Mouse (Mus musculus): Measurements from ENCODE around the gene Abcb6. TPM values are rescaled to one million over a fixed set of nuclear protein-coding genes. Genes with fewer than 3 reads are reported as not detected.

Gene Abcb6
- polyA plus RNA-seq, 1 experiment from 2014 or later = 12.0 TPM

DNA sequence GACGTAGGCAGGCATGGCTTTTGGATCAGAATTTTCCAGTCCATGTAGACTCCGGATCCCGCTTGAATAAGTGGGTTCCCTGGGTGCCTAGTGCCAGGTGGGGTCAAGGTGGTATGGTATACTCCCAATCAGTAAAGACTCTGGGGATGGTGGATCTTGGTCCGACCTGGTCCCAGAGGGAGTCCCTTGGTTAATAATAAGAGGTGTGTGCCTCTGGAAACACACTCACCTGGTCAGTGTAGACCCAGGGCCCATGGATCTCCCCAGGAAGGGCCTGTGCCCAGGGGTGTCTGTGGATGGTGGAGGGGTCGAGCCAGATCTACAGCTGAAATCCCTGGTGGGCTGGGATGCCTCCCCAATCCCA, 11.0 kb upstream of the Abcb6 start:
- Histone ChIP-seq H3K4me1 (ENCODE audit: control insufficient read depth, insufficient read depth, low read length) (peaks cover 12% of the 10 kb centered on the region), H3K9me3 (replicated peaks; ENCODE audit: control insufficient read depth, low read length) (no peaks in the 10 kb centered on the region), H3K4me3 (ENCODE audit: low read depth, low read length) (peak overlapping the region; percentile 69), H3K9ac (ENCODE audit: low read depth, low read length) (peak overlapping the region; percentile 86), H3K36me3 (ENCODE audit: control insufficient read depth, insufficient read depth, low read length) (peaks cover 10% of the 10 kb centered on the region), H3K27me3 (ENCODE audit: control insufficient read depth, insufficient read depth, low read length) (no peaks in the 10 kb centered on the region), H3K27ac (ENCODE audit: low read depth, low read length) (peak overlapping the region; percentile 90), H3K4me2 (peak overlapping the region; percentile 86)
- 43% methylated on average over 5 of the region's 5 CpGs for WGBS (ENCODE audit: insufficient replicate concordance)
- ATAC-seq (replicated peaks; ENCODE audit: insufficient number of reproducible peaks, low FRiP score, low TSS enrichment) = peak; percentile 7

DNA sequence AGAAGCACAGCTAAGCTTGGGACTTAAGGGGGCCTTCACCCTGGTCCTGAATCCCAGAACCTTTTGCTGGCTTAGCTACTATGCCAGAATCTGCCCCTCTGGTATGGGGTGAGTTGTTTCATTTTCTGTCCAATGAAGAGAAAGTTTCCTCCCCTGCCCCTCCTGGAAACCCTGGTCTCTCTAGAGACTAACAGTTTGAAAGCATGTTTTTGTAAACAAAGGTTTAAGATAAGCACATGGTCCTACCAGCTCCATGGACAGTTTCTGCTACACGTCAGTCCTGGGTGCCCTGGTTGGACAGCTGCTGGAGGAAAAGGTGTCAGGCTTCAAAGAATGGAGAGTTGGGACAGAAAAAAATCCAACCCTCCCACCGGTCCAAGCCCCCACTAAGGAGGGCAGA, 10.4 kb upstream of the Abcb6 start:
- peak overlapping the region; percentile 86; the same call in 1 of the 2 replicates for H3K9ac ChIP-seq (ENCODE audit: low read depth, low read length)
- no peak for ATAC-seq (replicated peaks; ENCODE audit: insufficient number of reproducible peaks, low FRiP score, low TSS enrichment)
- H3K27me3 ChIP-seq (ENCODE audit: control insufficient read depth, insufficient read depth, low read length) = no peaks in the 10 kb centered on the region
- H3K4me2 ChIP-seq = peak overlapping the region; percentile 86
- WGBS (ENCODE audit: insufficient replicate concordance) = 41% methylated on average over 2 of the region's 2 CpGs
- H3K4me1 ChIP-seq (ENCODE audit: control insufficient read depth, insufficient read depth, low read length) = peaks cover 12% of the 10 kb centered on the region
- peaks cover 13% of the 10 kb centered on the region for H3K36me3 ChIP-seq (ENCODE audit: control insufficient read depth, insufficient read depth, low read length)
- peak overlapping the region; percentile 69; the same call in 1 of the 2 replicates for H3K4me3 ChIP-seq (ENCODE audit: low read depth, low read length)
- no peaks in the 10 kb centered on the region for H3K9me3 ChIP-seq (replicated peaks; ENCODE audit: control insufficient read depth, low read length)
- H3K27ac ChIP-seq (ENCODE audit: low read depth, low read length) = no peak overlapping the region

DNA sequence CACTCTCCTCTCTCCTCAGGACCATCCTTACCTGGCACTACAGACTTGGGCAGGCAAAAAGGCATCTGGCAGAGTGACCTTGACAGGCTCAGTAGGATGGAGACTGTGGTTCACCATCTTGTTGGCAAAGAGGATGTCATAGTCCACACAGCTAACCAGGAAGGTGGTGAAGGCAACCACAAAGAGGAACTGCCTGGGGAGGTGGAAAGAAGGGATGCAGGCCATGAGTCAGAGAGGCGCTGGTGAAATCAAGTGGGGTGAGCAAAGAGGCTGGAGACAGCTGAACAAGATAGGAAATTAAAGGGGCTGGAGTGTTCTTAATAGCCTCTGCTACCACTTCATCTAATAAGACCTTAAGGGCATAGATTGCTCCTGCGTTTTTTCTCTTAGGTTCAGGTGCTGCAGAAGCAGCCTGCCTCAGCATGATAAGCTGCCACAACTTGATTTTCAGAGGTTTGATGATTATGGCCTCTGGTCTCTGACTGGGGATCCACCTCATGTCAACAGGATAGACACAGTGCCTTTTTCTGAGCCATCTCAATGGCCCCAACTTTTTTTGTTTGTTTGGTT, 7.8 kb upstream of the Abcb6 start:
- Histone ChIP-seq H3K9ac (ENCODE audit: low read depth, low read length) (no peak overlapping the region), H3K4me1 (ENCODE audit: control insufficient read depth, insufficient read depth, low read length) (peaks cover 7% of the 10 kb centered on the region; the same call in 1 of the 2 replicates), H3K36me3 (ENCODE audit: control insufficient read depth, insufficient read depth, low read length) (peaks cover 22% of the 10 kb centered on the region), H3K27ac (ENCODE audit: low read depth, low read length) (no peak overlapping the region), H3K9me3 (replicated peaks; ENCODE audit: control insufficient read depth, low read length) (no peaks in the 10 kb centered on the region), H3K27me3 (ENCODE audit: control insufficient read depth, insufficient read depth, low read length) (no peaks in the 10 kb centered on the region), H3K4me3 (ENCODE audit: low read depth, low read length) (no peak overlapping the region), H3K4me2 (no peak overlapping the region)
- no peak for ATAC-seq (replicated peaks; ENCODE audit: insufficient number of reproducible peaks, low FRiP score, low TSS enrichment)
- WGBS (ENCODE audit: insufficient replicate concordance) = 66% methylated on average over 2 of the region's 2 CpGs

DNA sequence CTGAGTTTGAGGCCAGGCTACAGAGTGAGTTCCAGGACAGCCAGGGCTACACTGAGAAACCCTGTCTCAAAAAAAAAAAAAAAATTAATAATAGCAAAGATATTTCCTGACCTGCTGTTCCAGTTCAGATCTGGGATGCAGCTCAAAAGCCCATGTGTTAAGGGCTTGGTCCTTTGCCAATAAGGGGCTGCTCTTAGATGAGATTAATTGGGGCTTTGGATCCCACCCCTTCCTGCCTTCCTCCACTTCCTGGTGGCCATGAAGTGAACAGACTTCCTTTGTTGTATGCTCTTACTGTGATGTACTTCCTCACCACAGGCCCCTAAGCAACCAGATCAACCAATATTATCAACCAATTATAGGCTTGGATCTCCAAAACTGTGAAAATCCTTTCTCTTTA, 6.9 kb upstream of the Abcb6 start:
- Histone ChIP-seq H3K9me3 (replicated peaks; ENCODE audit: control insufficient read depth, low read length) (no peaks in the 10 kb centered on the region), H3K4me2 (no peak overlapping the region), H3K4me1 (ENCODE audit: control insufficient read depth, insufficient read depth, low read length) (peaks cover 6% of the 10 kb centered on the region; the same call in 1 of the 2 replicates), H3K4me3 (ENCODE audit: low read depth, low read length) (no peak overlapping the region), H3K27ac (ENCODE audit: low read depth, low read length) (no peak overlapping the region), H3K9ac (ENCODE audit: low read depth, low read length) (no peak overlapping the region), H3K36me3 (ENCODE audit: control insufficient read depth, insufficient read depth, low read length) (peaks cover 30% of the 10 kb centered on the region), H3K27me3 (ENCODE audit: control insufficient read depth, insufficient read depth, low read length) (no peaks in the 10 kb centered on the region)
- no peak for ATAC-seq (replicated peaks; ENCODE audit: insufficient number of reproducible peaks, low FRiP score, low TSS enrichment)

DNA sequence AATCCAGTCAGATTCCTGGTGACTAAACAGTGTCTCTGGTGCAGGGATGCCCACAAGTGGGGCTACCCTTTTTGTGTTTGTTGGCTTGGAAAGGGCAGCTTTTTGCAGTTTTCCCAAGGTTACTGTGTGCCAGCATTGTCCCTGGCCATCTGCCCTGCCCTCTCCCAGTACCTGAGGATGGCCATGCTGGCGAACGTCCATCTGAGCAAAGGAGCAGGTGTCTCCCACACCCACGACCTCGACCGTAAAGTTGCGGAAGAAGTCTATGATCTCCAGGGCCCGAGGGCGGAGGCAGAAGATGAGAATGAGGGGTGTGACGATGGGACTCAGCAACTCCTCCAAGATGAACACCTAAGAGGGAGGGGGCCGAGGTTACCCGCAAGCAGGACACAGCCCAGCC, 5.3 kb upstream of the Abcb6 start:
- no peak overlapping the region for H3K4me2 ChIP-seq
- H3K9ac ChIP-seq (ENCODE audit: low read depth, low read length) = no peak overlapping the region
- ATAC-seq (replicated peaks; ENCODE audit: insufficient number of reproducible peaks, low FRiP score, low TSS enrichment) = no peak
- H3K4me3 ChIP-seq (ENCODE audit: low read depth, low read length) = no peak overlapping the region
- 90% methylated on average over 11 of the region's 11 CpGs for WGBS (ENCODE audit: insufficient replicate concordance)
- no peak overlapping the region for H3K27ac ChIP-seq (ENCODE audit: low read depth, low read length)
- H3K27me3 ChIP-seq (ENCODE audit: control insufficient read depth, insufficient read depth, low read length) = no peaks in the 10 kb centered on the region
- peaks cover 5% of the 10 kb centered on the region; the same call in 1 of the 2 replicates for H3K4me1 ChIP-seq (ENCODE audit: control insufficient read depth, insufficient read depth, low read length)
- H3K9me3 ChIP-seq (replicated peaks; ENCODE audit: control insufficient read depth, low read length) = no peaks in the 10 kb centered on the region
- peaks cover 30% of the 10 kb centered on the region for H3K36me3 ChIP-seq (ENCODE audit: control insufficient read depth, insufficient read depth, low read length)

DNA sequence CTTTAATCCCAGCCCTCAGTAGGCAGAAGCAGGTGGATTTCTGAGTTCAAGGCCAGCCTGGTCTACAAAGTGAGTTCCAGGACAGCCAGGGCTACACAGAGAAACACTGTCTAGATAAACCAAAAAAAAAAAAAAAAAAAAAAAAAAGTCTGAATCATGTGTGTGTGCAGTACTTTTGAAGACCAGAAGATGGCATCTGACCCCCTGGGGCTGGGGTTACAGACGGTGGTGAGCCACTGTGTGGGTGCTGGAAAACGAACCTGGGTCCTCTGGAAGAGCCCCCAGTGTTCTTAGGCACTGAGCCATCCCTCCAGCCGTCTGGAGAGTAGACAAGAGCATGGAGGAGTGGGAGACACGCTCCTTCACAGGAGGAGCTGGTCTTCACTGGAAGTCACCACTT, 2.0 kb upstream of the Abcb6 start:
- Histone ChIP-seq H3K27me3 (ENCODE audit: control insufficient read depth, insufficient read depth, low read length) (no peaks in the 10 kb centered on the region), H3K4me3 (ENCODE audit: low read depth, low read length) (no peak overlapping the region), H3K36me3 (ENCODE audit: control insufficient read depth, insufficient read depth, low read length) (peaks cover 30% of the 10 kb centered on the region), H3K4me2 (no peak overlapping the region), H3K4me1 (ENCODE audit: control insufficient read depth, insufficient read depth, low read length) (peaks cover 12% of the 10 kb centered on the region; the same call in 1 of the 2 replicates), H3K9me3 (replicated peaks; ENCODE audit: control insufficient read depth, low read length) (no peaks in the 10 kb centered on the region), H3K27ac (ENCODE audit: low read depth, low read length) (no peak overlapping the region), H3K9ac (ENCODE audit: low read depth, low read length) (no peak overlapping the region)
- ATAC-seq (replicated peaks; ENCODE audit: insufficient number of reproducible peaks, low FRiP score, low TSS enrichment) = no peak
- WGBS (ENCODE audit: insufficient replicate concordance) = 70% methylated on average over 4 of the region's 4 CpGs

DNA sequence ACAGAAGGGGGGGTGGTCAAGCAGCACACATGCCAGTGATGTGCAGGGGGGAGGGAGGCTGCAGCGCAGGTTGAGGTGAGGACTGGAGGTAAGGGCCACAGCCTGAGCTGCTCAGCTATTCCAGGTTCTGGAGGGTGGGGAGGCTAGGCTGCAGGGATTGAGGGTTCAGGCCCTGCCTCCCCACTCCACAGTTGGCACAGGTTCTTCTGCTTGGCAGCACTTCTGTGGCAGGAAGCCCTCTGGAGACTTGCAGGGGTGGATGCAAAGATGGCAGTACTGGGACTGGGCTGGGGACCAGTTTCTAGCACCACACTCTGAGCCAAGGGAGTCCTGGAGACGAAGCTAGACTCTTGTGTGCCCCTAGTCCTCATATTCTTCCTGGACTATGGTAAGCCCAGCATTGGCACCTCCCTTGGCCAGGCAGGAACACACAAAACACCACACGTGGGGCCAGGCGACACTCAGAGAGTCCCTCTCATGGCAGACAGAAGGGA, 1.2 kb upstream of the Abcb6 start:
- H3K4me2 ChIP-seq = no peak overlapping the region
- H3K27ac ChIP-seq (ENCODE audit: low read depth, low read length) = no peak overlapping the region
- peaks cover 12% of the 10 kb centered on the region; the same call in 1 of the 2 replicates for H3K4me1 ChIP-seq (ENCODE audit: control insufficient read depth, insufficient read depth, low read length)
- H3K36me3 ChIP-seq (ENCODE audit: control insufficient read depth, insufficient read depth, low read length) = peaks cover 31% of the 10 kb centered on the region
- H3K9me3 ChIP-seq (replicated peaks; ENCODE audit: control insufficient read depth, low read length) = no peaks in the 10 kb centered on the region
- H3K9ac ChIP-seq (ENCODE audit: low read depth, low read length) = no peak overlapping the region
- no peak overlapping the region for H3K4me3 ChIP-seq (ENCODE audit: low read depth, low read length)
- WGBS (ENCODE audit: insufficient replicate concordance) = 86% methylated on average over 4 of the region's 4 CpGs
- H3K27me3 ChIP-seq (ENCODE audit: control insufficient read depth, insufficient read depth, low read length) = no peaks in the 10 kb centered on the region
- no peak for ATAC-seq (replicated peaks; ENCODE audit: insufficient number of reproducible peaks, low FRiP score, low TSS enrichment)

DNA sequence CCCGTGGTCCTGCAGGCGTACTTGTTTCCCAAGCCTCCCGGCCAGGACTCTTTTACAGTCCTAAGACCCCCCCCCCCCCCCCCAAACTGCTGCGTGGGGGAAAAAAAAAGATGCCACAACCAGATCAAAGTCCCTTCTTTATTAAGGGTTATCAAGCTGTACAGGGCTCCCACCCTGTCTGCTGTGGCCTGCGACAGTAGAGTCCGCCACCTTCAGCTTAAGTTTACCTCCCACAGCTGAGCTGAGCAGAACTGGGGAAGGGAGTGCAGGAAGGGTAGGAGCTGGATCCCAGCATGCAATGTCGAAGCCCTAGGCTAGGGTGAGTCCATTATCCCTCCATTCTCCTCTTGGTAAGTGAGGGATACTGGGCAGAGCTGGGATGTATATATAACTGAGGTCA, 549 bp upstream of the Abcb6 start:
- peaks cover 25% of the 10 kb centered on the region for H3K36me3 ChIP-seq (ENCODE audit: control insufficient read depth, insufficient read depth, low read length)
- no peak for ATAC-seq (replicated peaks; ENCODE audit: insufficient number of reproducible peaks, low FRiP score, low TSS enrichment)

More for the DNA sequence above, 549 bp upstream of the Abcb6 start:
- WGBS (ENCODE audit: insufficient replicate concordance) = 34% methylated on average over 7 of the region's 7 CpGs
- H3K4me1 ChIP-seq (ENCODE audit: control insufficient read depth, insufficient read depth, low read length) = peaks cover 12% of the 10 kb centered on the region; the same call in 1 of the 2 replicates
- peak overlapping the region; percentile 56; the same call in 1 of the 2 replicates for H3K4me3 ChIP-seq (ENCODE audit: low read depth, low read length)
- no peaks in the 10 kb centered on the region for H3K9me3 ChIP-seq (replicated peaks; ENCODE audit: control insufficient read depth, low read length)
- peak overlapping the region; percentile 93 for H3K4me2 ChIP-seq
- no peaks in the 10 kb centered on the region for H3K27me3 ChIP-seq (ENCODE audit: control insufficient read depth, insufficient read depth, low read length)
- H3K9ac ChIP-seq (ENCODE audit: low read depth, low read length) = peak overlapping the region; percentile 76; the same call in 1 of the 2 replicates
- no peak overlapping the region for H3K27ac ChIP-seq (ENCODE audit: low read depth, low read length)
